Mouse (Mus musculus) limb, embryonic 15.5 days (tissue): ENCODE measurements around the gene Polr2e. TPM values are rescaled to one million over a fixed set of nuclear protein-coding genes. Genes with fewer than 3 reads are reported as not detected.
"Not testable (repeated sequence)": the region's sequence is repeated elsewhere in the genome, so short reads cannot be mapped to it uniquely, and the experiment has no call there.

Experiments used
- ATAC-seq: fragments of 200-750 bp; cut with Nextera tagmentation; 2 replicates; pipeline ENCODE4 v1.8.0; 2017; ENCODE audit warnings: low read depth, moderate TSS enrichment; ENCODE audit not compliant: insufficient number of reproducible peaks, low FRiP score, low TSS enrichment
- H3K27ac ChIP-seq: fragments of 300-500 bp; sonication (generic); 2 replicates; pipeline ENCODE4 v1.5.1; 2015; ENCODE audit warnings: moderate library complexity, mild to moderate bottlenecking, inconsistent platforms
- H3K27me3 ChIP-seq: fragments of 300-500 bp; sonication (generic); 2 replicates; pipeline ENCODE4 v1.6.1; 2015; ENCODE audit warnings: inconsistent platforms
- H3K36me3 ChIP-seq: fragments of 300-500 bp; sonication (generic); 2 replicates; pipeline ENCODE4 v1.6.1; 2015; ENCODE audit warnings: inconsistent platforms
- H3K4me1 ChIP-seq: fragments of 300-500 bp; sonication (generic); 2 replicates; pipeline ENCODE4 v1.6.1; 2015; ENCODE audit warnings: inconsistent platforms
- H3K4me2 ChIP-seq: fragments of 300-500 bp; sonication (generic); 2 replicates; pipeline ENCODE4 v1.6.1; 2015; ENCODE audit warnings: mild to moderate bottlenecking, inconsistent platforms
- H3K4me3 ChIP-seq: fragments of 300-500 bp; sonication (generic); 2 replicates; pipeline ENCODE4 v1.5.1; 2015; ENCODE audit warnings: mild to moderate bottlenecking, inconsistent platforms
- H3K9ac ChIP-seq: fragments of 300-500 bp; sonication (generic); 2 replicates; pipeline ENCODE4 v1.6.1; 2015; ENCODE audit warnings: inconsistent platforms
- H3K9me3 ChIP-seq: fragments of 300-500 bp; sonication (generic); 2 replicates; pipeline ENCODE4 v1.6.1; 2016; ENCODE audit warnings: inconsistent platforms
- WGBS: fragments of 180-500 bp; shearing (Covaris S2); methylation state at CpG from one replicate; pipeline ENCODE4 v1.1.7; 2015; 5-methylcytosine and 5-hydroxymethylcytosine counted together
- polyA plus RNA-seq: library from polyadenylated mRNA; unstranded; fragments of >200 nt; fragmentation: Nextera tagmentation; extraction: Ambion mirVana; gene quantifications from 2 replicates; pipeline ENCODE4 v1.2.1, GENCODE M21; 2015

The Polr2e gene
- polyA plus RNA-seq, 1 experiment from 2014 or later: 213 TPM

DNA sequence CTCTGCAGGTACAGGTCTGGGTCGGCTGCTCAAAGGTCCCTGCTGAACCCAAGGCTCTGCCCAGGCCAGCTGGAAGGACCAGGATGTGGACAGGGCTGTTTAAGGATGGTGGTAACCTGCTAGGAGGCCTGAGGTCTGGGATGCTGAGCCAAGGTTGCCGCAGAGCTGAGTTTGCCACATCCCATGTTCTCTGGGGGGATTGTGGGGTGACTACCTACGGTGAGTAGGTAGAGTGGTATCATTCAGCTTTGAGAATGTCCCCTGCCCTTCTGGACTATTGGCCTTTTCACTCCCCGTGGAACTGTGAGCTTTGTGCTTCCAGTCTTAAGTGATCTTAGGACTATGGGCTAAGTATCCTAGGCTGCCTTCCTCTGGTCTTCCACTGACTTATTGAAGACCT lies 16.9 kb upstream of the Polr2e start:
- Histone ChIP-seq H3K4me1 (peaks cover 28% of the 10 kb centered on the region), H3K4me2 (no peak overlapping the region), H3K27me3 (no peaks in the 10 kb centered on the region), H3K27ac (no peak overlapping the region), H3K36me3 (peaks cover 58% of the 10 kb centered on the region), H3K4me3 (no peak overlapping the region), H3K9ac (no peak overlapping the region), H3K9me3 (no peaks in the 10 kb centered on the region)
- ATAC-seq: no peak
- WGBS: 92% methylated on average over 4 of the region's 4 CpGs

DNA sequence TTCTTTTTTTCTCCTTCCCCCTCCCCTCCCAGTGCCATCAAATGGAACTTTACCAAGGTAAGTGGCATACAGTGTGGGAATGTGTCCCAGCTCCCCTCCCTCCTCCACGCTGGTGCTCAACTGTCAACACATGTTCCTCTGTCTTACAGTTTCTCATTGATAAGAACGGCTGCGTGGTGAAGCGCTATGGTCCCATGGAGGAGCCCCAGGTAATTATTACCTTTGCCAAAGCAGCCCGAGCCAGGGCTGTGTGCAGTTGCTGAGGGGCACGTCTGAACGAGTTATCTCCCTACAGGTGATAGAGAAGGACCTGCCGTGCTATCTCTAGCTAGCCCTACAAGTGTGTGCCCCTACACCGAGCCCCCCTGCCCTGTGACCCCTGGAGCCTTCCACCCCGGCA lies 16.3 kb upstream of the Polr2e start:
- H3K4me3 ChIP-seq: no peak overlapping the region
- H3K4me1 ChIP-seq: peaks cover 28% of the 10 kb centered on the region
- no peak for ATAC-seq
- H3K9ac ChIP-seq: no peak overlapping the region
- no peaks in the 10 kb centered on the region for H3K27me3 ChIP-seq
- no peaks in the 10 kb centered on the region for H3K9me3 ChIP-seq
- H3K4me2 ChIP-seq: no peak overlapping the region
- H3K36me3 ChIP-seq: peaks cover 52% of the 10 kb centered on the region
- no peak overlapping the region for H3K27ac ChIP-seq
- 76% methylated on average over 10 of the region's 10 CpGs for WGBS

DNA sequence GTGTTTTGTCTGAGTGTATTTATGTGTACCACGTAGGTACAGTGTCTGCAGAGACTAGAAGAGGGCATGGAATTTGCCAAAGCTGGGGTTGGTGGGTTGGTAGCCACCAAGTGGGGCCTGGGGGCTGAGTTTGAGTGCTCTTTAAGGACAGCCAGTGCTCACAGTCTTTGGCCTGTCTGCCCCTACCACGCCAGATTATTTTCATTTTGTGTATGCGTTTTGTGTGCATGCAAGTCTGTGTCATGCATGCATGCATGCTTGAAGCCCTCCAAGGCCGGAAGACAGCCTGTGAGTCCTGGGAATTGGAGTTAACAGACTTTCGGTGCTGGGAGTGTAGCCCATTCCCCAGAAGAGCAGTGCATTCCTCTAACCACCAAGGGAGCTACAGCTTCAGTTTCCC lies 15.8 kb upstream of the Polr2e start:
- H3K9ac ChIP-seq: no peak overlapping the region
- H3K27ac ChIP-seq: no peak overlapping the region
- 78% methylated on average over 5 of the region's 5 CpGs for WGBS
- peak overlapping the region; percentile 89 for H3K4me3 ChIP-seq
- peaks cover 28% of the 10 kb centered on the region for H3K4me1 ChIP-seq
- no peaks in the 10 kb centered on the region for H3K9me3 ChIP-seq
- peak overlapping the region; percentile 73 for H3K4me2 ChIP-seq
- no peaks in the 10 kb centered on the region for H3K27me3 ChIP-seq
- ATAC-seq: no peak
- peaks cover 47% of the 10 kb centered on the region for H3K36me3 ChIP-seq

DNA sequence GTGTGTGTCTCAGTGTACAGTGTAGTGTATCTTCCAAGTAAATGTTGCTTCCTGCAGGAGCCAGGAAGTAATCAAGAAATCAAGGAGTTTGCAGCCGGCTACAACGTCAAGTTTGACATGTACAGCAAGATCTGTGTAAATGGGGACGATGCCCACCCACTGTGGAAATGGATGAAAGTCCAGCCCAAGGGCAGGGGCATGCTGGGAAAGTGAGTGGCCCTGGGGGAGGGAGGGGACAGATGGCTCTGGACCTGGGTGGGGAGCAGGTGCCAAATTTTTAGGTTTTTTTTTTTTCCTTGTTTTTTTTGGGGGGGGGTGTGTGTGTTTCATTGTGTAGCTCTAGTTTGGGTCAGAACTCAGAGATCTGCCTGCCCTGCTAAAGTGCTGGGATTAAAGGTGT lies 15.3 kb upstream of the Polr2e start:
- 0 out of 2 replicates have a peak overlapping the region, but pooled peaks have one; percentile 97 for H3K27ac ChIP-seq
- WGBS: 19% methylated on average over 3 of the region's 3 CpGs
- peaks cover 28% of the 10 kb centered on the region for H3K4me1 ChIP-seq
- peaks cover 42% of the 10 kb centered on the region for H3K36me3 ChIP-seq
- H3K9me3 ChIP-seq, ATAC-seq, H3K27me3 ChIP-seq: not testable (repeated sequence)
- H3K4me3 ChIP-seq: peak overlapping the region; percentile 89
- H3K4me2 ChIP-seq: peak overlapping the region; percentile 73
- peak overlapping the region; percentile 90; the same call in 1 of the 2 replicates for H3K9ac ChIP-seq

DNA sequence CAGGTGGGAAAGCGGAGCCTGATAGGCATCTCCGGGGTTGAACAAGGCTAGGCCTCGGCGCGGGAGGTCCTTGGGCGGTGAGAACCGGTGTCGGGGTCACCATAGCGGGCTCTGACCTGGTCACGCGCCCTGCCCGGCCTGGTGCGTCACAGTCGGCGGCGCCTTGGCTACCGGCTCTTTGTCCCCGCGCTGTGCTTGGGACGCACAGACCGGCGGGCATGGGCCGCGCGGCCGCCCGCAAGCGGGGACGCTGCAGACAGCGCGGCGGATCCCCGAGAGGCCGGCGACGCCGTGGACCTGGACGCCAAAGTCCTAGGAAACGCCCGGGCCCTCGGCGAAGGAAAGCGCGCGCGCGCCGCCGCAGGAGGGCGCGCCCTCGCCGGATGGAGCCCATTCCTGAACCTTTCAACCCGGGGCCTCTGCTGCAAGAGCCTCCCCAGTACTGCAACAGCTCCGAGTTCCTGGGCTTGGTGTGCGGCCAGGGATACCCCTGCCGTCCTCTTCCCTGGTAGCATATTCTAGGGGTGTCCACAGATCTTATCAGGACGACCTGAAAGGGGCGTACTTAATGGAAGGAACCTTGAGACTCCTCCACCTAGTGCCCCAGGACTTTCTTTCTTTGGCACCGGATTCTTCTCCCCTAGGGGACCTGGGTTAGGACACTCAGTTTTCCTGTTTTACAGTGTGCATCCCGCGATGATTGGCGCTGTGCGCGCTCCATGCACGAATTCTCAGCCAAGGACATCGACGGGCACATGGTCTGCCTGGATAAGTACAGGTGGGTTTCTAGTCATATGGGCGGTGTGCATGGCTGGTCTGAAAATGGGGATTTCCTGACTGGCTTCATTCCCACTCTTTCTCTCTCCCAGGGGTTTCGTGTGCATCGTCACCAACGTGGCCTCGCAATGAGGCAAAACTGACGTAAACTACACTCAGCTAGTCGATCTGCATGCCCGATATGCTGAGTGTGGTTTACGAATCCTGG lies 14.5 kb upstream of the Polr2e start:
- Histone ChIP-seq H3K36me3 (peaks cover 34% of the 10 kb centered on the region), H3K4me1 (peaks cover 28% of the 10 kb centered on the region), H3K4me3 (peak overlapping the region; percentile 89), H3K4me2 (peak overlapping the region; percentile 73), H3K9ac (peak overlapping the region; percentile 90), H3K27me3 (no peaks in the 10 kb centered on the region), H3K27ac (peak overlapping the region; percentile 97), H3K9me3 (no peaks in the 10 kb centered on the region)
- peak; percentile 19 for ATAC-seq
- WGBS: under 1% methylated on average over 77 of the region's 77 CpGs

DNA sequence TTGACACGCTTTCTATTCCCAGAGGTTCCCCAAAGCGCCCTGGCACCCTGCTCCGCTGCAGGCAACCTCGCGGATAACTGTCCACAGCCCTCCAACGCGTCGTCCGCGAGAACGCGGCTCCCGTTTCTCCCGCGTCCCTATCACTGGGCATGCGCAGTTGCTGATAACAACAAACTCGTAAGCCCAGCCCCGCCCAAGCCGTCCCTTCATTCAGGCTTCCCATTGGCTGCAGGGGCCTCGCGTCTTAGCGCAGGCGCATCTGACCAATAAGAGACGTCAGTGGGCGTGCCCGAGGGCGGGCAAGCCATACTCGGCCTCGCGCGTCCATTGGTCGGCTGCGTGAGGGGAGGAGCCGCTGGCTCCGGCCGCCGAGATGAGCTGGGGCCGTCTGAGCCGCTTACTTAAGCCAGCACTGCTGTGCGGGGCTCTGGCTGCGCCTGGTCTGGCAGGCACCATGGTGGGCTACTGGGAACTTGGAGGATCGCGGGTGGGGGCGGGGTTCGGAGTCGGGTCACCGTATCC lies 13.7 kb upstream of the Polr2e start:
- ATAC-seq: peak; percentile 95
- Histone ChIP-seq H3K4me1 (peaks cover 31% of the 10 kb centered on the region), H3K9me3 (no peaks in the 10 kb centered on the region), H3K27ac (peak overlapping the region; percentile 97), H3K4me3 (peak overlapping the region; percentile 89), H3K27me3 (no peaks in the 10 kb centered on the region), H3K36me3 (peaks cover 26% of the 10 kb centered on the region), H3K4me2 (peak overlapping the region; percentile 73), H3K9ac (peak overlapping the region; percentile 90)
- under 1% methylated on average over 47 of the region's 47 CpGs for WGBS

DNA sequence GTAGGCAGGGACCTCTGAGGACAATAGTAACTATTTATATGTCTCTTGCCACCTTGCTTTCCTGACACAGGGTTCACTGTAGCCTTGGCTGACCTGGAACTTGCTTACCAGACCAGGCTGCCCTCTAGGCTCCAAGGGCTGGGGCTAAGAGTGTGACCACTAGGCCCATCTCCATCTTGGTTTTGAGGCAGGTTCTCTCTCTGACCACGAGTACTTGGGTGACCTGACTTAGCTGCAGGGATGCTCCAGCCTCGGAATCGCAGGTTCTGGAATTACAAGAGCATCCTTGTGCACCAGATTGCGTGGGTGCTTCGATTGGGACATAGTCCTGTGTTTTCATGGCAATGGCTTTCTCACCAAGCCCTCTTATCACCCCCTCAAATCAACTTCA lies 12.8 kb upstream of the Polr2e start:
- peaks cover 17% of the 10 kb centered on the region for H3K36me3 ChIP-seq
- H3K27me3 ChIP-seq: no peaks in the 10 kb centered on the region
- peaks cover 35% of the 10 kb centered on the region for H3K4me1 ChIP-seq
- H3K4me2 ChIP-seq: no peak overlapping the region
- no peak overlapping the region for H3K27ac ChIP-seq
- ATAC-seq: no peak
- H3K4me3 ChIP-seq: no peak overlapping the region; the same call in 1 of the 2 replicates
- no peaks in the 10 kb centered on the region for H3K9me3 ChIP-seq
- 83% methylated on average over 5 of the region's 5 CpGs for WGBS
- no peak overlapping the region for H3K9ac ChIP-seq

DNA sequence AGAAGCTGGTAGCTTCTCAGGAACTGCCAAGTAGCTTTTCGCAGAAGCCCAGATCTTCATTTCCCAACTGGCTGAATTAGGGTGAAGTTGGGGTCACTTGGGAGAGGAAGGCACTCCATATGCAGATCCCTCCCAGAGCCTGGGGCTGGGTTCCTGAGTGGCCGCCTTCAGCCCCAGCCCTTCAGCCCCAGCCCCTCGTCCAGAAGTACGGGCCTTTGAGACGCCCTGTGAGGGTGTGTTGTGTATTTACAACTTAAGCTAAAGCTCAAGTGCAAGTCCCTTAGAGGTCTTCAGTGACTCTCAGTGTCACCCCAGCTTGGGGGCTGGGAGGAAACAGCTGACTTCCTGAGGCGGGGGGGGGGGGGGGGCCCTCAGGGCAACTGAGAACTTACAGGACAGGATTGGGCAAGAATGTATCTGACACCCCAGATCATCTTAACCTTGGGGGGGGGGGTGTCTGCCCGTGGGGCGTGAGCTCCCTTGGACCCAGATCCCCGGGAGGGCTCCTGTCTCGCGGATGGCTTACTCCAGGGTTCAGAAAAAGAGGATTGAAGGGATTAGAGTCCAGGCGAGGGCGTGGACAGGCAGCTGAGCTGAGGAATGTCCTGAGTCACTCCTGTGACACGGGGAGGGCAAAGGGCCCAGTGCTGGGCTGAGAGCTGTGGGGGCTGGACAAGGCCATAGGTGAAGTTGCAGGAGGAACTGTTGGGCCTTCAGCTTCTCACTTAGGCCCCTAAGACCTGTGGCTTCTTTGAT lies 12.2 kb upstream of the Polr2e start:
- no peak for ATAC-seq
- peaks cover 35% of the 10 kb centered on the region for H3K4me1 ChIP-seq
- no peak overlapping the region for H3K4me3 ChIP-seq
- H3K4me2 ChIP-seq: no peak overlapping the region
- no peaks in the 10 kb centered on the region for H3K27me3 ChIP-seq
- no peak overlapping the region for H3K9ac ChIP-seq
- no peaks in the 10 kb centered on the region for H3K9me3 ChIP-seq
- peaks cover 11% of the 10 kb centered on the region for H3K36me3 ChIP-seq
- 45% methylated on average over 13 of the region's 14 CpGs for WGBS
- H3K27ac ChIP-seq: peak overlapping the region; percentile 17

DNA sequence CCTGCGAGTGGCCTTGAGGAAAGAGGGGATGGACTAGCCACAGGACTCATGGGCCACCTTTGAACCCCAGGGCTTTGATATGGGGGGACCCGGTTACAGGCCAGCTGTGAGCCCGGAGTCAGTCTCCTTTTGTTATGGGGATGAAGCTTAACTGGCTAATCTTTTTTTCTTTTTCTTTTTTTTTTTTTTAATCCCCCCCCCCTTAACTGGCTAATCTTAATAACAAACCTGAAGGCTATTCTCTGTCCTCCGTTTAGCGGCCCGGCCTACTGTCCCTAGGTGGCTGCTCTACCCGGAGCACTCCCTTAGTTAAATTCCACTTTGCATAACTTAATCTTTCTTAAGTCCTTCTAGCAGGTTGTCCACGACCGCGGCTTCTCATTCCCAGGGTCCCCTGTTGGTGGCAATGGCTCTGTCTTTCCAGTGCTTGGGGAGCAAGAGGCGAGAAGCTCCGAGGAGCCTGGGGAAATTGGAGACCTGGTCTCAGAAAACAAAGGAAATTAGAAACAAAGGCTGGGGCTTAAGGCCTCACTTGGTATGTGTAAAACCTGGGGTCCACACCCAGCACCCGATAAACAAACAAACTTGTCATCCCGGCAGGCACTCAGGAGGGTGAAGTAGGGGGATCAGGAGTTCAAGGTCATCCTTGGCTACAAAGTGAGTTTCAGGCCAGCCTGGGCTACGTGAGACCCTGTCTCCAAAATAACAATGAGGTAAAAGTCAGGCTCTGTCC lies 11.5 kb upstream of the Polr2e start:
- no peak for ATAC-seq
- no peak overlapping the region for H3K4me3 ChIP-seq
- peaks cover 5% of the 10 kb centered on the region for H3K36me3 ChIP-seq
- no peak overlapping the region for H3K9ac ChIP-seq
- H3K27ac ChIP-seq: no peak overlapping the region; the same call in 1 of the 2 replicates
- no peak overlapping the region for H3K4me2 ChIP-seq
- no peaks in the 10 kb centered on the region for H3K27me3 ChIP-seq
- WGBS: 34% methylated on average over 15 of the region's 15 CpGs
- peaks cover 35% of the 10 kb centered on the region for H3K4me1 ChIP-seq
- no peaks in the 10 kb centered on the region for H3K9me3 ChIP-seq

DNA sequence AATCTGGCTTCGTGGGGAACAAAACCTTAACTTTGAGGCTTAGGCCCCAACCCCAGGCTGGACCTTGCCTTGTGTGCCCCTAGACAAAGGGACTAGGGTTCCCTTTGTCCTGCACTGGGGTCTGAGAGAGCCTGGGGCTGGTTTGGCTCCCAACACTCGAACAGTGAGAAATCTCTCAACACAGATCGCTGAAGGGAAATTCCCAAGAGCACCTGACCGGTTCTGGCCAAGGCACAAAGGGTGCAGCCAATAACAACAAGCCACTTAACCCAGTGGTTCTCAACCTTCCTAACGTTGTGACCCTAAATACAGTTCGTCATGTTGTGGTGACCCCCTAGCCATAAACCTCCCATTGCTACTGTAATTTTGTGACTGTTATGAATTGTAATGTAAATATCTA lies 10.6 kb upstream of the Polr2e start:
- WGBS: 33% methylated on average over 6 of the region's 6 CpGs
- Histone ChIP-seq H3K27me3 (no peaks in the 10 kb centered on the region), H3K9me3 (no peaks in the 10 kb centered on the region), H3K36me3 (no peaks in the 10 kb centered on the region), H3K9ac (no peak overlapping the region), H3K27ac (no peak overlapping the region), H3K4me2 (no peak overlapping the region), H3K4me1 (peaks cover 29% of the 10 kb centered on the region), H3K4me3 (no peak overlapping the region)
- no peak for ATAC-seq

DNA sequence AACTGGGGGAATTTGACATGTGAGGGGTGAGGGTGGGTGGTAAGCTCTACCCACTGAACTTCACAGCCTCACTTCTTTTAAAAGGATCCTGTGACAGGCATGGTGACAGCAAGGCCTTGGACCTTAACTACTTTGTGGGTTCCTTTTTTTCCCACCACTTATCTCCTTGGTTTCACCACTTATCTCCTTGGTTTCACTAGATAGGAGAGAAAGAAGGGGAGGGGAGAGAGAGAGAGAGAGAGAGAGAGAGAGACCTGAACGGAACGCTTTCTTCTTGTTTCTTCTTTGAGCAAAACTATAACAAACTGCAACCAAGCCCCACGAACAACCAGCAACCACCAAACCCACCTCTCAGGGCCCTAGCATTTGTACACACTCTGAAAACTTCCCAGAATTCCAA lies 9.2 kb upstream of the Polr2e start:
- no peak for ATAC-seq
- H3K36me3 ChIP-seq: no peaks in the 10 kb centered on the region
- 62% methylated on average over 3 of the region's 3 CpGs for WGBS
- H3K9ac ChIP-seq: no peak overlapping the region
- no peaks in the 10 kb centered on the region for H3K9me3 ChIP-seq
- peak overlapping the region; percentile 9; the same call in 1 of the 2 replicates for H3K27ac ChIP-seq
- peaks cover 18% of the 10 kb centered on the region for H3K4me1 ChIP-seq
- H3K27me3 ChIP-seq: no peaks in the 10 kb centered on the region
- H3K4me2 ChIP-seq: no peak overlapping the region
- H3K4me3 ChIP-seq: no peak overlapping the region
